Mouse (Mus musculus): ENCODE data around the gene Exph5. TPM values are rescaled to one million over a fixed set of nuclear protein-coding genes. Genes with fewer than 3 reads are reported as not detected.

Exph5 gene
- polyA plus RNA-seq, 1 experiment from 2014 or later, result 0.27 TPM

- H3K36me3 ChIP-seq, result no peaks in the 10 kb centered on the region
- 81% methylated on average over 10 of the region's 10 CpGs for WGBS
These were observed 22.2 kb downstream of the Exph5 start for GRCm38 (mm10) chr9:53323419-53324251.

GRCm38 (mm10) chr9:53325363-53326090 lies 24.1 kb downstream of the Exph5 start:
- Histone ChIP-seq H3K4me3 (replicated peaks) (no peak overlapping the region), H3K9ac (replicated peaks) (no peak overlapping the region), H3K9me3 (no peaks in the 10 kb centered on the region), H3K36me3 (no peaks in the 10 kb centered on the region), H3K4me1 (replicated peaks) (peaks cover 7% of the 10 kb centered on the region), H3K27me3 (no peaks in the 10 kb centered on the region), H3K27ac (no peak overlapping the region), H3K4me2 (replicated peaks) (no peak overlapping the region)
- no peak for ATAC-seq
- 70% methylated on average over 4 of the region's 4 CpGs for WGBS

More at GRCm38 (mm10) chr9:53323419-53324251, 22.2 kb downstream of the Exph5 start:
- Histone ChIP-seq H3K4me3 (replicated peaks) (no peak overlapping the region), H3K27ac (no peak overlapping the region), H3K27me3 (no peaks in the 10 kb centered on the region), H3K4me1 (replicated peaks) (no peaks in the 10 kb centered on the region), H3K9me3 (no peaks in the 10 kb centered on the region), H3K4me2 (replicated peaks) (no peak overlapping the region), H3K9ac (replicated peaks) (no peak overlapping the region)
- no peak for ATAC-seq

- 94% methylated on average over 2 of the region's 2 CpGs for whole genome bisulfite sequencing
- peaks cover 7% of the 10 kb centered on the region for H3K4me1 ChIP-seq (replicated peaks)
- H3K27me3 ChIP-seq, result no peaks in the 10 kb centered on the region
- H3K9ac ChIP-seq (replicated peaks), result no peak overlapping the region
- ATAC-seq, result no peak
- no peaks in the 10 kb centered on the region for H3K36me3 ChIP-seq
- H3K27ac ChIP-seq, result no peak overlapping the region
- no peak overlapping the region for H3K4me3 ChIP-seq (replicated peaks)
- H3K4me2 ChIP-seq (replicated peaks), result no peak overlapping the region
- H3K9me3 ChIP-seq, result no peaks in the 10 kb centered on the region; the same call in 1 of the 2 replicates
These were observed 26.7 kb downstream of the Exph5 start for GRCm38 (mm10) chr9:53328203-53328602.

GRCm38 (mm10) chr9:53329301-53330206 lies 28.1 kb downstream of the Exph5 start:
- WGBS, result 23% methylated on average over 6 of the region's 6 CpGs
- no peaks in the 10 kb centered on the region for H3K27me3 ChIP-seq
- no peaks in the 10 kb centered on the region; the same call in 1 of the 2 replicates for H3K9me3 ChIP-seq

GRCm38 (mm10) chr9:53330247-53330646 lies 28.8 kb downstream of the Exph5 start:
- Histone ChIP-seq H3K27me3 (no peaks in the 10 kb centered on the region), H3K36me3 (no peaks in the 10 kb centered on the region), H3K4me2 (replicated peaks) (no peak overlapping the region), H3K4me1 (replicated peaks) (peaks cover 7% of the 10 kb centered on the region), H3K9ac (replicated peaks) (no peak overlapping the region), H3K4me3 (replicated peaks) (no peak overlapping the region), H3K27ac (no peak overlapping the region), H3K9me3 (no peaks in the 10 kb centered on the region; the same call in 1 of the 2 replicates)
- ATAC-seq, result no peak
- 63% methylated on average over 9 of the region's 9 CpGs for WGBS

More at GRCm38 (mm10) chr9:53329301-53330206, 28.1 kb downstream of the Exph5 start:
- H3K9ac ChIP-seq (replicated peaks), result no peak overlapping the region
- peaks cover 7% of the 10 kb centered on the region for H3K4me1 ChIP-seq (replicated peaks)
- H3K36me3 ChIP-seq, result no peaks in the 10 kb centered on the region
- H3K4me2 ChIP-seq (replicated peaks), result no peak overlapping the region
- H3K27ac ChIP-seq, result no peak overlapping the region; the same call in 1 of the 2 replicates
- ATAC-seq, result no peak
- no peak overlapping the region for H3K4me3 ChIP-seq (replicated peaks)

GRCm38 (mm10) chr9:53333436-53333835 lies 32.0 kb downstream of the Exph5 start:
- Histone ChIP-seq H3K36me3 (no peaks in the 10 kb centered on the region), H3K4me2 (replicated peaks) (no peak overlapping the region), H3K9me3 (no peaks in the 10 kb centered on the region; the same call in 1 of the 2 replicates), H3K27me3 (no peaks in the 10 kb centered on the region), H3K9ac (replicated peaks) (no peak overlapping the region), H3K4me1 (replicated peaks) (peaks cover 7% of the 10 kb centered on the region), H3K27ac (no peak overlapping the region), H3K4me3 (replicated peaks) (no peak overlapping the region)
- no peak for ATAC-seq
- WGBS, result 85% methylated on average over 4 of the region's 4 CpGs

GRCm38 (mm10) chr9:53335131-53335530 lies 33.7 kb downstream of the Exph5 start:
- no peaks in the 10 kb centered on the region for H3K4me1 ChIP-seq (replicated peaks)
- ATAC-seq, result no peak
- H3K4me3 ChIP-seq (replicated peaks), result no peak overlapping the region
- no peak overlapping the region for H3K4me2 ChIP-seq (replicated peaks)
- no peaks in the 10 kb centered on the region; the same call in 1 of the 2 replicates for H3K9me3 ChIP-seq
- WGBS, result 89% methylated on average over 3 of the region's 3 CpGs
- H3K36me3 ChIP-seq, result no peaks in the 10 kb centered on the region
- H3K9ac ChIP-seq (replicated peaks), result no peak overlapping the region
- H3K27ac ChIP-seq, result no peak overlapping the region
- H3K27me3 ChIP-seq, result 0 out of 2 replicates have a peak, but pooled peaks cover 2% of the 10 kb centered on the region

GRCm38 (mm10) chr9:53339603-53340002 lies 38.1 kb downstream of the Exph5 start:
- no peak overlapping the region for H3K27ac ChIP-seq
- no peaks in the 10 kb centered on the region for H3K9me3 ChIP-seq
- H3K4me1 ChIP-seq (replicated peaks), result peaks cover 5% of the 10 kb centered on the region; the same call in 1 of the 2 replicates
- H3K4me3 ChIP-seq (replicated peaks), result no peak overlapping the region
- H3K36me3 ChIP-seq, result no peaks in the 10 kb centered on the region
- no peak overlapping the region for H3K4me2 ChIP-seq (replicated peaks)
- H3K9ac ChIP-seq (replicated peaks), result no peak overlapping the region
- no peak for ATAC-seq
- peaks cover 7% of the 10 kb centered on the region; the same call in 1 of the 2 replicates for H3K27me3 ChIP-seq
- WGBS, result 81% methylated on average over 7 of the region's 7 CpGs

GRCm38 (mm10) chr9:53340328-53340916 lies 39.0 kb downstream of the Exph5 start:
- peak overlapping the region; percentile 44 for H3K4me3 ChIP-seq (replicated peaks)
- H3K4me1 ChIP-seq (replicated peaks), result peaks cover 5% of the 10 kb centered on the region; the same call in 1 of the 2 replicates
- H3K36me3 ChIP-seq, result no peaks in the 10 kb centered on the region
- no peak overlapping the region for H3K27ac ChIP-seq
- H3K9me3 ChIP-seq, result no peaks in the 10 kb centered on the region
- WGBS, result 61% methylated on average over 17 of the region's 17 CpGs
- H3K27me3 ChIP-seq, result peaks cover 7% of the 10 kb centered on the region; the same call in 1 of the 2 replicates
- H3K4me2 ChIP-seq (replicated peaks), result peak overlapping the region; percentile 65
- no peak for ATAC-seq
- H3K9ac ChIP-seq (replicated peaks), result no peak overlapping the region

- no peak for ATAC-seq
- WGBS, result 13% methylated on average over 14 of the region's 14 CpGs
These were observed 39.5 kb downstream of the Exph5 start for GRCm38 (mm10) chr9:53340969-53341368.

GRCm38 (mm10) chr9:53341981-53342380 lies 40.5 kb downstream of the Exph5 start:
- ATAC-seq, result no peak
- 92% methylated on average over 3 of the region's 3 CpGs for WGBS
- Histone ChIP-seq H3K27ac (no peak overlapping the region), H3K4me3 (replicated peaks) (no peak overlapping the region), H3K4me1 (replicated peaks) (peaks cover 5% of the 10 kb centered on the region; the same call in 1 of the 2 replicates), H3K9ac (replicated peaks) (no peak overlapping the region), H3K27me3 (peaks cover 7% of the 10 kb centered on the region; the same call in 1 of the 2 replicates), H3K4me2 (replicated peaks) (no peak overlapping the region), H3K36me3 (no peaks in the 10 kb centered on the region), H3K9me3 (no peaks in the 10 kb centered on the region)

More at GRCm38 (mm10) chr9:53340969-53341368, 39.5 kb downstream of the Exph5 start:
- Histone ChIP-seq H3K9me3 (no peaks in the 10 kb centered on the region), H3K27me3 (peaks cover 7% of the 10 kb centered on the region; the same call in 1 of the 2 replicates), H3K9ac (replicated peaks) (peak overlapping the region; percentile 58; the same call in 1 of the 2 replicates), H3K36me3 (no peaks in the 10 kb centered on the region), H3K4me1 (replicated peaks) (peaks cover 5% of the 10 kb centered on the region; the same call in 1 of the 2 replicates), H3K27ac (no peak overlapping the region), H3K4me3 (replicated peaks) (peak overlapping the region; percentile 44), H3K4me2 (replicated peaks) (peak overlapping the region; percentile 65)
